Mouse (Mus musculus): ENCODE data around the gene Olfr1029.
"Not testable (repeated sequence)": the region's sequence is repeated elsewhere in the genome, so short reads cannot be mapped to it uniquely, and the experiment has no call there.

Gene Olfr1029

DNA sequence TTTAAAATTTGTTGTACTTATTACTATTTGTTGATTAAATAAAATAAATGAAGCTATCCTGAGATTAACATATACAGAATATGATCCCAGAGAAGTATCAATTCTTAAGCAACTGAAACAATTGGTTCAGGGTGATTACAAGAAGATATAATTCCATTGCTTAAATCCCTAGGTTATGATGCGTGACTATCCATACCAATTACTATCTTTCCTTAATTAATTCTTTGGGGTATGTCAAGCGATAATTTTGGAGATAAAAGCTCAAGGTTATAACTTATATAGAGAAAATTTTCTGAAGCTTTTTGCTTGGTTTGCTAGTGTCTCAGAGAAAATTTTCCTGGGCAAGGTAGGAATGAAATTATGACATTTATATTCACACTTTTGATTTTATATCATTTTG, at the start of gene Olfr1029:
Gene Olfr1029, plus strand, starts transcription at position 301 of the 400 bp plus-strand sequence.
- DNase-seq (ENCODE audit: low spot score in 2 of 2), result no peak

DNA sequence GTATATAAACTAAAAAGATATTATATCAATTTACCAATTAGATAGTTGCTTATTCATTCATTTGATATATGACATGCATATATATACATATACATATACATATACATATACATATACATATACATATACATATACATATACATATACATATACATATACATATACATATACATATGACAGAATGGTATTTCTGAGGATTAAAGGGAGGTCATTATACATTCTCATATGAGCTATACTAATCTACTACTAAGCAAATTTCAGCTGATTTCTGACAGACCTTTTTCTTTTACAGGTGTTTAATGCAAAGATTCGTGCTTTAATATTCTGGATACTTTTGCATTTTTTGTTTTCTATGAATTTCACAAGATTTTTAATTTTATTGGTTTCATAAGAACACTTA, 23.6 kb upstream of the Olfr1029 start, which contains the start of gene Olfr1028:
Gene Olfr1028, plus strand, starts transcription at position 301 of the 400 bp plus-strand sequence.
- no peak for DNase-seq (ENCODE audit: low spot score in 2 of 2)

DNA sequence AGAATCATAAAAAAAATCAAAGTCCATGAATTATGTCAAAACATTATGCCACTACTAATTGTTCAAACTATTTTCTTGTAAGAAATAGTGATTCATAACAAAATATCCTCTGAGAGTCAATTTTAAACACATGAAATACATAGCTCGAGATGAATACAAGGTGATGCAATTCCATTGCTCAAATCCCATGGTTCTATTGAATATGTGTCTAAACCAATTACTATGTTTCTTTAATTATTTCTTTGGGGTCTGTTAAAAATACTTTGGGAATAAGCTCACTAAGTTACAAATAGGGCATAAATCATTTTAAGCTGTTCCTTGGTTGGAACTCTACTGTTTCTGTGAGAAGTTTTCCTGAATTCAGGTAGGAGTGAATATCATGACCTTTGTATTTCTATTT, 5.3 kb downstream of the Olfr1029 start, which contains the start of gene Olfr1030:
Gene Olfr1030, plus strand, starts transcription at position 301 of the 400 bp plus-strand sequence.
- DNase-seq (ENCODE audit: low spot score in 2 of 2), result no peak

DNA sequence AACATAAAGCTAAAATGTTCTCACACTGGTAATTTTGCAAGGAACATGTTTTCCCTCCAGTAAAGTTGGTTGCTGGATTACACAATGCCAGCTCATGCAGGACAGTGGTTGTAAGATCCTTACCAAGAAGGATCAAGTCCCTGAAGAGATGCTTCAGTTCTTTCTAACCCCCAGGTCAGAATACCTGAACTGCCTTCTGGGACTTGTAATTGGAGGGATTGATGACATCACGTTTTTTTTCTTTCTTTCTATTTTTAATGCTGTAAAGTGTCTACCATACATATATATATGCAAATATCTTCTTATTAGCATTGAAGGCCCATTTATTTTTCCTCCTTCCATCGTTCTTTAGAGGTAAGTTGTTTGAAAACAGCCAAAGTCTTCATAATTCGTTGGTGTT, 16.3 kb downstream of the Olfr1029 start, which contains the start of gene Olfr1031:
Gene Olfr1031, plus strand, starts transcription at position 301 of the 400 bp plus-strand sequence.
- DNase-seq (ENCODE audit: low spot score in 2 of 2), result no peak

DNA sequence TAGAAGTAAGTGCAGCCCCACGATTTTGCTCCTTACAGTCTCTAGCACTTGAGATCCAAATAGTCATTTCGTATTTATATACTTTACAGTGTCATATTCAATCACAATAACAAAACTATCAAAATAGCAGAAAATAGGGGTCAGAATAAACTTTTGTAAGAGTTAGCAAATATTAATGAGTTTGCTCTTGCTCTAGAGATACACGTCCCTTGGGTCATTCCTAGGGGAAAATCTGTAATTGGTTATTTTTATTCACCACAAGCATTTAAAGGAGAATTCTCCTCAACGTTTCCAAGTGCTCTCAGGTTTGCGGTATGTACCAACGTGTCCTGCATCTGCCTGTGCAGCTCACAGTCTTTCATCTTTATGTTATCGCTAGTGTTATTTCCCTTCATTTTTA, 31.5 kb downstream of the Olfr1029 start, which contains the start of gene Olfr1032:
Gene Olfr1032, plus strand, starts transcription at position 301 of the 400 bp plus-strand sequence.
- no peak for DNase-seq (ENCODE audit: low spot score in 2 of 2)

DNA sequence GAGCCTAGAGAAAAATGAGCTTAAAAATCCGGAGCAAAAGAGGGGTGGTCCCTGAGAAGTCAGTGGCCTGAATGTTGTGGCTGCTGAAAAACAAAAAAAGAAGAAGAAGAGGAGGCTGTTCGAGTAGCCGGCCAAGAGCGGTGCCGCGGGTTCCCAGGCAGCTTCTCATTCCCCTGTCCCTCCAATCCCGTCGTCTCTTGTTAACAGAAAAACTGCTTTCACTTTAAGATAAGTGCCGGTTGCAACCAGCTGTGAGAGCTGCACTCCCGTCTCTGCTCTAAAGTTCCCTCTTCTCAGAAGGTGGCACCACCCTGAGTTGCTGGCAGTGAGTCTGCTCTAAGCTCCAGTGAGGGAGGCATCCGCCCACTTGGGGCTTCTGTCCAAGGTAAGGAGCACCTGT, 46.7 kb downstream of the Olfr1029 start, which contains the start of gene Olfr1033:
Gene Olfr1033, plus strand, starts transcription at position 228 of the 400 bp plus-strand sequence.
- DNase-seq (ENCODE audit: low spot score in 2 of 2), result not testable (repeated sequence)

DNA sequence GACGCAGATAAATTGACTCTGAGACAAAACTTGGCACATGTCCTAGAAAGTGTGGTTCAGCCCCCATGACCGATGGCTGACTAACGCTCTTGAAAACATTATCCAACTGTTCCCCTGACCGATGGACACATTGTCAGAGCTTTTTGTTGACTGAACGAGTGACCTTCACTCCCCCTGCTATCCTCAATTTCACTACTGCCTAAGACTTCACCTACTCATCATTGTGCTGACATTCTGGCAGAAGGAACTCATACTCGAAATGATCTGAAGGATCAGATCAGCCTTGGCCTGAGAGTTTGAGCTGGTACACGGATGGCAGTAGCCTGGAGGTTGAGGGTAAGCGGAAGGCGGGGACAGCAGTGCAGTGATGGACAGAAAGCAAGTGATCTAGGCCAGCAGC, 47.8 kb downstream of the Olfr1029 start:
- DNase-seq (ENCODE audit: low spot score in 2 of 2), result not testable (repeated sequence)
